Mouse (Mus musculus): ENCODE data around the gene Gm32742.
"Not testable (repeated sequence)": the region's sequence is repeated elsewhere in the genome, so short reads cannot be mapped to it uniquely, and the experiment has no call there.

The Gm32742 gene

GRCm38 (mm10) chr9:51146496-51146895 is 18.8 kb downstream of the Gm32742 start:
- DNase-seq = no peak

GRCm38 (mm10) chr9:51144218-51144617 is 21.1 kb downstream of the Gm32742 start:
- DNase-seq = no peak

GRCm38 (mm10) chr9:51143437-51143836 is 21.9 kb downstream of the Gm32742 start:
- DNase-seq = no peak

- DNase-seq = no peak
Observed at GRCm38 (mm10) chr9:51140711-51141110, 24.6 kb downstream of the Gm32742 start.

- not testable (repeated sequence) for DNase-seq
Observed at GRCm38 (mm10) chr9:51139401-51139800, 25.9 kb downstream of the Gm32742 start.

- DNase-seq = no peak
Observed at GRCm38 (mm10) chr9:51138301-51138700, 27.0 kb downstream of the Gm32742 start.

GRCm38 (mm10) chr9:51137836-51138235 is 27.5 kb downstream of the Gm32742 start:
- no peak for DNase-seq

GRCm38 (mm10) chr9:51137432-51137831 is 27.9 kb downstream of the Gm32742 start:
- DNase-seq = no peak

GRCm38 (mm10) chr9:51136985-51137384 is 28.3 kb downstream of the Gm32742 start:
- DNase-seq = peak; percentile 30

GRCm38 (mm10) chr9:51114767-51115166 is 50.5 kb downstream of the Gm32742 start:
- no peak for DNase-seq

GRCm38 (mm10) chr9:51105751-51106150 is 59.6 kb downstream of the Gm32742 start:
- no peak for DNase-seq

GRCm38 (mm10) chr9:51103808-51104514 is 61.4 kb downstream of the Gm32742 start:
- peak; percentile 5 for DNase-seq

- DNase-seq = peak; percentile 7
Observed at GRCm38 (mm10) chr9:51102963-51103807, 62.1 kb downstream of the Gm32742 start.

- no peak for DNase-seq
Observed at GRCm38 (mm10) chr9:51101756-51102425, 63.4 kb downstream of the Gm32742 start, which contains the start of gene 4833427G06Rik. 4833427G06Rik (minus strand) TSS chr9:51102078.

- no peak for DNase-seq
Observed at GRCm38 (mm10) chr9:51096306-51096705, 69.0 kb downstream of the Gm32742 start.

- no peak for DNase-seq
Observed at GRCm38 (mm10) chr9:51093697-51094096, 71.6 kb downstream of the Gm32742 start.

- no peak for DNase-seq
Observed at GRCm38 (mm10) chr9:51081614-51082013, 83.7 kb downstream of the Gm32742 start.
